Mouse (Mus musculus): ENCODE data around the gene Krtap17-1.

The Krtap17-1 gene

DNA sequence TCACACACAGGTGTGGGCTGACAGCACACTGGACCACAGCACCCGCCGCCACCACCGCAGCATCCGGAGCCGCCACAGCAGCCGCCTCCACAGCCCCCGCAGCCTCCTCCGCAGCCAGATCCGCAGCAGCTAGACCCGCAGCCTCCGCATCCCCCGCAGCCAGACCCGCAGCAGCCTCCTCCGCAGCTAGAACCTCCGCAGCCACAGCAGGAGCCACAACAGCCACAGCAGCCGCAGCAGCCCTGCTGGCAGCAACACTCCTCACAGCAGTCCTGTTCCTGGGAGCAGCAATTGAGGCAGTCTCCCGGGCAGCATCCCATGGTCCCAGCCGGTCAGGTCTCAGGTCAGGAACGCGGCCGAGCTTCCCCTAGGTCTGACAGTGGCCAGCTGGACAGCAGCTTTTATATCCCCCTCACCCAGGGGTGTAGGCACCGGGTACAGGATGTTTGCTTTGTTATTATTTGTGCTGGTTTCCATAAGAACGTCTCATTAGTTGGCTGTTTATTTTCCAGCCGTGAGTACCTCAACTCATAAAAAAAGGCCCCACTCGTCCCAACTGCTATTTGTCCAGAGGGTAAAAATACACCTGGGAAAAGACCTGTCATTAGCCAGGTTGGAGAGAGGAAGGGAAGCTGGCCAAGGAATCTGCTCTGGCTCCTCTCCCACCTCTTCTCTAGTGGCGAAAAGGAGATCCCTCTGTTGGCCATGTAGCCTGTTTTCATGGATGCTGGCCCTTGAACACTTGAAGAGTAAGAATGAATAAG lies at the start of gene Krtap17-1:
Krtap17-1 (minus strand) TSS at position 375 of the 764 bp plus-strand sequence.
- no peak for DNase-seq

DNA sequence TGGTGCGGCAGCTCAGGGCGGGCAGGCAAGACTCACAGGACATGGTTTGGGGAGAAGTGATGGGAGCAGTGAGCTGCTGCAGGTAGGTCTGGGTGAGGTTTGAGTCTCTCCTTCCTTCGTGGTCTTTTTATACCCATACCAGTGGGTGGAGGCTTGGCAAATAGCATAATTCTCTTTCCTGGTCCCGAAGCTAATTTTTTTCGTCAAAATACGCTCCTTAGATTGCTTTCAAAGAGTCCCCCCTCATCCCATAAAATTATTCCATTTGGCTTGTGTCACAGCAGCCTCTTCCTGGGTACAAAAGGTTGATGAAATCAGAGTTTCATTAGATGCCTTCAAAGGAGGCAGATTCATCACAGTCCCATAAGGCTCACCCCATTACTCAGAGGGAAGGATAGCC lies 47.7 kb upstream of the Krtap17-1 start, which contains the start of gene Krt34:
Krt34 (minus strand) TSS at position 101 of the 400 bp plus-strand sequence.
- no peak for DNase-seq

DNA sequence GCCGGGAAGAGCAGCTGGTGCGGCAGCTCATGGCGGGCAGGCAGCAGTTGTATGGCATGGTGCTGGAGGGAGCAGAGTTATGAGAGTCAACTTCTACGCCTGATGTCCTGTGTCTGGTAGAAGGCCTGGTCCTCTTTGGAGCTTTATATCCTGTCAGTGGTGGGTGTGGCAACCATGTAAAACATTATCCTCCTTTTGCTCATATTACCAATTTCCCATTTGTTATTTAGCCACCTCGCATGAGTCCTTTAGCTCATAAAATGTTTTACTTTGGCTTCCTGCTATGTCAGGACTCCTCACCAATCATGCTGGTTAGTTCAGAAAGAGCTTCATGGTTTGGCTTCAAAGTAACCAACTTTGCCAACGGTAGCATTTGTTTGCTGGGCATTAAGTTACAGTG lies 36.0 kb upstream of the Krtap17-1 start, which contains the start of gene Krt33b:
Krt33b (minus strand) TSS at position 101 of the 400 bp plus-strand sequence.
- DNase-seq = no peak

DNA sequence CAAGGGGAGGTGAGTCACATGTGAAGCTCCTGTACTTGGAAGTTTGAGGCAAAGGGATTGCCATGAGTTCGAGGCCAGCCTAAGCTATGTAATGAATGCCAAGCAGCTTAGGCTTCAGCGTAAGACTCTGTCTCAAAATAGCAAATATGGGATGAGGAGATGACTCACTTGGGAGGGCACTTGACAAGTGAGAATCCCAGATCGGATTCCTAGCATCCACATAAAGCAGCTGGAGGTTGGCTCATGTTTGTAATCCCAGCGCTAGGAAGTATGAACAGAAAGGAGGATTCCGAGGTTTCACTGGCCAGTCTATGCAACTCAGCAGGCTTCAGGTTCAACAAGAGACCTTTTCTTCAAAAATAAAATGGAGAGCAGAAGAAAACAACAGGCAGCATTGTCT lies 27.6 kb upstream of the Krtap17-1 start:
- no peak for DNase-seq

DNA sequence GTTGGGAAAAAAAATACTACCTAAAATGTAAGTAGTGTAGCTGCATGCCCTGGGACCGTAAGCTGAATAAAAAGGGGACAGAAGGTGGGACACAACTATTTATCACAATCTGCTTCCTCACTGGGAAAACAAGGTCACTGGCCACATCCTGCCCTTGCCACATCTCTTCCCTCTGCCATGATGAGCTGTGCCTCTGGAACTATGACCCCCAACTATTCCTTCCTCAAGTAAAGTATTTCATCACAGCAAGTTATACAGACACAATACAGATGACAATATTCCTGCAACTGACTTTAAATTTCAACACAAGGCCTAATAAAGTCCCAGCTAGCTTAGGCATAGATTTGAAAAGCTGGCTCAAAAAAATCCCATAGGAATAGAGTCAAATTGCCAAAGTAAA lies 25.7 kb upstream of the Krtap17-1 start:
- DNase-seq = no peak

DNA sequence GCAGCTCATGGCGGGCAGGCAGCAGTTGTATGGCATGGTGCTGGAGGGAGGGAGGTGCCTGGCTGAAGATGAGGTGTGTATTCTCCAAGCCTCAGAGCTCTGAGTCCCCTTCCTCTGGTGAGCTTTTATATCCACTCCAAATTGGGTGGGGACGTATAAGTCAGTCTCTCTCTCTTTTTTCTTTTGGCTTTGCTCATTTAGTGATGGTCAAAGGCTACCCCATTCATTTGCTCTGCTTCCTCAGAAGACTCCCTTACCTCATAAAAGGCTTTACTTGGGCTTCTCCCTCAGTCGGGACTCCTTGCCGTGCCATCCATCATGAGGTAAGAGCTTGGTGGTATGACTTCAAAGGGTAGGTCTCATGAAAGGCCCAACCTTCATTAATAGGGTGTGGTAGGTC lies 22.3 kb upstream of the Krtap17-1 start, which contains the start of gene Krt33a:
Krt33a (minus strand) TSS at position 101 of the 400 bp plus-strand sequence.
- DNase-seq = no peak

DNA sequence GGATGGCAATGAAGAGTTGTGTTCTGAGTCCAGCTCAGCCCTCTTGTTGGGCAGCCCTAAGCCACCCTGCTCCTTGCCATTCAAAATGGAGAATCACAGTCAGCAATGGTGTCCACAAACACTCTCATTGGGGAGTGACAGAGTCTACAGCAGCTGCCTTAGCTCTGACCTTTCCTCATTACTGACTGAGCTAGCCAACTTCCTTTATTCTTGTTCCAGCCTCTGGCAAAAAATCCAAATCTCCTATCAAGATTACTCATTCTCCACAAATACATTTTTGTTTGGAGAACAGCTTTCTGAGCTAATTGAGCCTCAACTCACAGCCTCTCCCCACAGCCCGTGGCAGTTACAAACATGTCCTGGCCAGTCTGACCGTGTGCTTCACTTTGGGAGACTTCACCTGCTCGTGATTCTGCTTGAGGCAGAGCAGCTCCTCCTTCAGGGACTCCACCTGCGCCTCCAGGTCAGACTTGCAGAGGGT lies 19.9 kb upstream of the Krtap17-1 start:
- DNase-seq = no peak

DNA sequence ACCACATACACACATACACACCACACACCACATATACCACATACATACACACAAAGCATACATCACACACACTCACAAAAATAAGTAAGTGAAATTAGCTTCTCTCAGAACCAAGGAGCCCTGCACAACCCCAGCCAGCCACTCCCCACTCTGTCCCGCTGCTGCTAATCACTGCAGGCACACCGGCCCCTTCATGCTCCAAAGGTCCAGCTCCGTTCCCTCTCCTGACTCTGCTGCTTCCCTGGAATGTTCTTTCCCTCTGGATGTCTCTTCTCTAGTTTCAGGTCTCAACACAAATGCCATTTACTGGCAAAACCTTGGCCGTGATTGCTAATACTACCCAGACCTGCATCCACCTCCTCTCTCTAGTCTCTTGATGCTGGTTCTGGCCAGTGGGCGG lies 16.9 kb upstream of the Krtap17-1 start:
- DNase-seq = no peak

DNA sequence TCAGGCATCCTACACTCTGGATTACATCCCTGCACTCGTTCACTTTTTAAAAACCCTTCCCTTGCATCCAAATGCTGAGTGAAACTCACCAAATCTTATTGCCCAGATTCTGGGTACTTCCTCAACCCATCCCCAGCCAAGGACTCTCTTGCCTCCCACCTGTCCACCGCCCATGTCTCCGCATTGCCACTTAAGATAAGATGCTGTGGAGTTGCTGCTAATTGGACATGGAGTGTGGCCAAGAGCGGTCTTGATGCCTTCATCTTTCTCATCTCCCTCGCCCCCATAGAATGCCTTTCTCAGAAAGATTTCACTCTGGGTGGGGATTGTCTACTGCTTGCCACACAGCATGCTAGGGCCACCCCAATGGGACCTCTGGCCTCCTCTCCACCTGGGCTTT lies 14.5 kb upstream of the Krtap17-1 start:
- no peak for DNase-seq

DNA sequence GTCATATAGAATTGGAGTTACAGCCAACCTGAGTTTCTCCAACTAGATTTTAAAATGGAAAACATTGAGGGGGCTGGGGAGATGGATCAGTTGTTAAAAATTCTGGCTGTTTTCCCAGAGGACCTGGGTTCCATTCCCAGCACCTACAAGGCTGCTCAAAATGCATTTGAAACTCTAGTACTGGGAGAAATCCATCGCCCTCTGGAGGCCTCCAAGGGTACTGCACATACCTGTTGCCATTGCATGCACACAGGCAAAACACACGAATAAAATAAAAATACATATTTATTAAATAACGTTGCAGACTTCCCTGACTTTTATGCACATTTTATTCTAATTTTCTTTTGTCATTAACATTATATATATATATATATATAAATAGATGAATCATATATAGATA lies 12.8 kb upstream of the Krtap17-1 start:
- DNase-seq = no peak

DNA sequence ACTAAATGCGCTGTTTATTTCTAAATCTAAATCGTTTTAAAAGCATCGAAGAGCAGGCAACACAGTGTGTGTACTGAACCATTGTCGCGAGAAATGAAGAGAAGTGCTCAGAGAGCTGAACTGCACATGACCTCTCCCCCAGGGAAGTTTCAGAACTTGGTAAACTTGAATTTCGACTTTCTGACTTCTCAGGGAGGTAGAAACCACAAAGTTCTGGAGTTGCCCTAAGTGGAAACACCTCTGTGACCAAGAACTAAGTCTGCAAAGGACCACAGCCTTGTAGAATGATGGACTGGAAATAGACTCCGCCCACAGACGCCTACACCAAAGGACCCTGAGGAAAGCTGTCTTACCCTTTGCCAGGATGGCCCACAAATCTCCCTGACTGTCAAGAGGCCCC lies 12.1 kb upstream of the Krtap17-1 start:
- DNase-seq = no peak

DNA sequence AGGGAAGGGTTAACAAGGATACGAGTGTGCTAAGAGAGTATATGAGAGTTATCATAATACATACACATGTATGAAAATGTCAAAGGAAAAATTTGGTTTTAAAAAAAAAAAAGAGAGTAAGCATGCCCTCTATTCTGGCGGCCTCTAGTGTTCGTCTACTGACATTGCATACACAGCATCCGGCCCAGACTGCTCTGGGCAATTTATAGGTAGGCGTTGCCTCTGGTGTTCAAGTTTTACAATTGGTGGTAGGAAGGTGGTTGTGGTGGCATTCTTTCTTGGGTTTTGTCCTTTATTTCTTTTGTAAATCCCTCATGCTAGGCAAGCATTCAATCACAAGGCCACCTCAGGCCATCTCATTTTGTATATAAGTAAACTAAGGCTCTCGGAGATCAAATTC lies 11.1 kb upstream of the Krtap17-1 start:
- no peak for DNase-seq

DNA sequence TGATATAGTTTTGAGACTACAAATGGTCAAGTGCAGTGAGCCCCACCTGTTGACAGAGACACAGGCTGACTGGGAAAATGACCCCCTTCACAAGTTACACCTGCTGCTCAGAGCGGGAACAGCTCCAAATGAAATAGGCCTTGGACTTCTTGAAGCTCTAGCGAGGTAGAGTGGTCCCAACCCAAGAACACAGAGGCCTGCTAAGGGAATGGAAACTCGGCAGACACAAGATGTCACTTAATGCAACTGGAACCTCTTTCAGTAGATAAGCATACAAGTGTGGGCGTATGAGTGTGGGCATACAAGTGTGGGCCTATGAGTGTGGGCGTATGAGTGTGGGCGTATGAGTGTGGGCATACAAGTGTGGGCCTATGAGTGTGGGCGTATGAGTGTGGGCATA lies 5.3 kb upstream of the Krtap17-1 start:
- no peak for DNase-seq

DNA sequence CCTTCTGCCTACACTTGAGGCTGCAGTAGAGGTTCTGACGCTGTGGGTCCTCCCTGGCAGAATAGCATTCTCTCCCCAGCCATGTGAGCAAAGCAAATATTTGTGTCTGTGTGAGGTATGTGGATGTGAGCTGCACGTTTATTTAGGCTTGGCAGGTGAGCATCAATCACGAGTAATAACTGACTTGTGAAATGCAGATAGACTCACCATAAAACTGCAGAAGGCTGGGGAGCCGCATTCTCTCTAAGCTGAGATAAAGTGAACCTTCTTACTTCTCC lies 529 bp upstream of the Krtap17-1 start:
- no peak for DNase-seq

DNA sequence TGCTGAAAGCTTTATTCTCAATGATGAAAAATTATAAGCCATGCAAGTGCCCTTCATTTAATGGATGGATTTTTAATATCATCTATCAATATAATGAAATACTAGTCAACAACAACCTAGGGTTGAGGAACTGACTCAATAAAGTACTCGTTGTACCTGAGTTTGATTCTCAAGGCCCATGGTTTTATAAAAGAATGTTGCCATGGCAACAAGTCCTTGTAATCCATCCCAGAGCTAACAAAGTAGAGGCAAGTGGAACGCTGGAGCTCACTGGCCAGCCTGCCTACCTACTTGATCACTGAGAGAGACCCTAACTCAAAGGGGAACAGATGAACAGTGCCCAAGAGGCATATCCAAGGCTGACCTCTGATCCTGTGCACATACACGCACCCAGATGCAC lies 3.2 kb downstream of the Krtap17-1 start:
- no peak for DNase-seq

DNA sequence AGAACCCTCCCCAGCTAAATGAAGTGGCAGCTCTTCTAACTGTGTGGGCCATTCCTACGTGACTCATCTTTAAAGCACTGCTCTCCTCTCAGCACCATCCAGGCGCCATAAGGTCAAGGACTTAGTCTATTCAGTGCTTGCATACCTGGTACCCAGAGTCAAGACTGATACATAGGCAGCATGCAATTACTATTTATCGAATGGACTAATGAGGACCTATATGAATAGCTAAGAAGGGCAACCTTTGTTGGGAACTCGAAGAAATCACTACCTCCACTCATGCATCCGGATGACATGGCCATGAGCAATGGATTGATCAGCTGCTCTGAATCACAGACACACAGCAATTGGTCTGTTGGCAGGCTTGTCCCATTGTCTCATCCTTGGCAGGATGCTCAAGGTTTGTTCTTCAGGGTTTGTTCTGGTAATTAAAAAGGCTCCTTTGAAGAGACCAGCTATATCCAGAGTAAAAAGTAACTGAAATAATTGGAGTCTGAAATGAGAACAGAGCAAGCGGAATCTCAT lies 3.9 kb downstream of the Krtap17-1 start:
- DNase-seq = no peak

DNA sequence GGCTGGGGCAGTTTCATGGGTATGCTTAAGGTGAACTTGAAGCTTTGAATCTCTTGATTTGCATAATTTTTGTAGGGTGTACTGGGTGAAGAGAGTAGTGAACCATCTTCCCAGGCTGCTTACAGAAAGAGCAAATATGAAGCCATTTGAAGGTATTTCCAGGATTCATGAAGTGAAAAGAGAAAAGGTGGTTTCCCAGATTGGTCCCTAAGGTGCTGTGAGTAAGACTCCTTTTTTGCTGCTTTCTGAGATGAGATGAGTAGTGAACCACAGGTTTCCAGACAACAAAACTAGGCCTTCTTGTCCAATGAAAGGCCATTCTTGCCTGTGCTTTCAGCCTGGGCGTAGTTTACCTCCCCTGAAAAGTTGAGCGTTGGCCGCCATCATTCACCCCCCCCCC lies 5.3 kb downstream of the Krtap17-1 start:
- DNase-seq = no peak

DNA sequence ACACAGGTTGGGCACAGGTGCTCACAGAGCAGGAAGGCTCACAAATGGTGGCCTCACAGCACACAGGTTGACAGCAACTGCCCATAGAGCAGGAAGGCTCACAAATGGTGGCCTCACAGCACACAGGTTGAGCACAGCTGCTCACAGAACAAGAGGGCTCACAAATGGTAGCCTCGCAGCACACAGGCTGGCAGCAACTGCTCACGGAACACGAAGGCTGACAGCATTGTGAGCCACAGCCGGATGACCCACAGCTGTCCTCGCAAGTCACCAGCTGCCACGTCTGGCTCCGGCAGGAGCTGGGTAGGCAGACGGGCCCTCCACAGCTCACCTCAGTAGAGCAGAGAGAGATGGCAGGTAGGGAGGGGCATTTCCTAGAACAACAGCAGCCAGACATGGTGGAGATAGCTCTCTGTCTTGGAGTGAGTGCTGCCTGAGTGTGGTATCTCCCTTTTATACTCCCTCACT lies 7.6 kb downstream of the Krtap17-1 start, which contains the start of gene Krtap16-1:
Krtap16-1 (minus strand) TSS at position 418 of the 468 bp plus-strand sequence.
- DNase-seq = no peak

DNA sequence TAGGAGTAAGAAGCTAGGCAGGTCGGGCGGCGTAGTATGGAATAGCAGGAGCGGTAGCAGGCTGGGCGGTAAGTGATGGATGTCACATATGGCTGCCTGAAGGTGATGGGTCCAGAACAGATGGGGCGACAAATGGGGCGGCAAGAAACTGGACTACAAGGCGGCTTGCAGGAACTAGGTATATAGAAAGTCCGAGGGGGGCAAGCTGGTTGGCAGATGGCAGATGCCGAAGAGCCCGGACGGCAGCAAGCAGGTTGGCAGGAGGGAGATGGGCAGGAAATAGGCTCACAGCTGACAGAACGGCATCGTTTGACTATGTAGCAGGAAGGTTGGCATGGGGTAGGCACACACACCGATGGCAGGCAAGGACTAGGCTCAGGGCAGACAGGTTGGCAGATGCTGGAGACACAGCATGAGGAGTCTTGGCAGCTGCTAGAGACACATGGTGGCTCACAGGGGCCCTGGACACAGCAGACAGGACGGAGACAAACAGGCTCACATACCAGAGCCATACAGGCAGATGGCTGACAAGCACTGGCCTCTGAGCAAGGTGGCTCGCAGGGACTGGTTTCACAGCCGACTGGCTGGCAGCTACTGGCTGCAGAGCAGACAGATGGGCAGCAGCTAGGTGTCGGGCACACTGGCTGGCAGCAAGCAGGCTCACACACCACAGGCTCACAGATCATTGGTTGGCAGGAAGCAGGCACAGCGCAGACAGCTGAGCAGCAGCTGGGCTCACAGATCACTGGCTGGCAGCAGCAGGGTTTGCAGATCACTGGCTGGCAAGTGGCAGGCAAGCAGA lies 8.3 kb downstream of the Krtap17-1 start:
- DNase-seq = no peak

DNA sequence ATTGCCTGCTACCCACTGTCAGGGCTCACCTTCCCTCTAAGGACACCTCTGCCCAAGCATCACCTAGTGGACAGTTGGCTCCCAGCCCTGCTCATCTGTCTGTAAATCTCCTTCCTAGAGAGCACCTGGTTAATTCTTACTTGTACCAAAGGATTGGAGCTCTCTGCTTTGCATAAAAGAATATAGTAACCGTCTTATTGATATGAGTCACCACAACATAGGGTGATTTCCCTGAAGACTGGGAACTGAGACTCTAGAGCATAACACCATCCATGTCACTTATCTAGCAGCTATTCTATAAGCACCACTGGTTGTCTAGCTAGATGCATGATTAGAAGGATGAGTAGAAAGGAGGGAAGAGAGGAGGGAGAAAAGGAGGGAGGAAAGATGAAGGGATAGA lies 10.4 kb downstream of the Krtap17-1 start:
- no peak for DNase-seq

DNA sequence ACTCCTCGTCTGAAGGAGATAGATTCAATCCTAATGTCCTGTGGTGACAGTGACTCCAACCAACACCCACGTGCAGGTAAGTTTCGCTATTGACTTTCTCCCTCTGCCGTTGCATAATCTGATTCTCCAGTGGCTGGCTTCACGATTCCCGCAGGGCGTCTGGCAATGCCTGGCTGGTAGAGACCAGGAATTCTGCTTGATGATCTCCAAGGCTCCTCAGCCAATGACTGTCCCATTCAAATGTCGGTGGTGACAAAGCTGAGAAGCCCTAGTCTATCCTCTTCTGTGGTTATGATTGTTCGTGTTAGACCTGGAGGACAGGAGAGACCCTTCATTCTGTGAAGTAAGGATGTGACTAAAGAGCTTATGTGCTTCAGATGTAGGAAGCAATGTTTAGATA lies 11.1 kb downstream of the Krtap17-1 start:
- DNase-seq = no peak

DNA sequence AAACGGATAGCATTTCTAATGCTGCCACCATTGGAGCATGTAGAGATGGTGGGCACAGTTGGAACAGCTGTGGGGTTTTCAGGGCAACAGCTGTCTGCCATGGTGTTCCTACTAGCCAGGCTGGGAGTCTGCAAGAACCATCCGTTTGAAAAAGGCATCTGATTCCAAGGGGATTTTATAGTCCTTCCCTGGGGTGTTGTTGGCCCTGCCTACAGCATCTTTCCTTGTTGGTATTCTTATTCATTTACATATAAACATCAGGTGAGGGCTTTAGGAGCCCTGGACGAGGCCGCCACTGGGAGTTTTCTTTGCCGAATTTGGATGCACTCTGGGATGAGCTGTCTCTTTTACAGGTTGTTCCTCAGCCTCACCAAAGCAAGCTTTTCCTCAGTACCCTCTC lies 14.8 kb downstream of the Krtap17-1 start, which contains the start of gene Krtap29-1:
Krtap29-1 (minus strand) TSS at position 101 of the 400 bp plus-strand sequence.
- DNase-seq = no peak

DNA sequence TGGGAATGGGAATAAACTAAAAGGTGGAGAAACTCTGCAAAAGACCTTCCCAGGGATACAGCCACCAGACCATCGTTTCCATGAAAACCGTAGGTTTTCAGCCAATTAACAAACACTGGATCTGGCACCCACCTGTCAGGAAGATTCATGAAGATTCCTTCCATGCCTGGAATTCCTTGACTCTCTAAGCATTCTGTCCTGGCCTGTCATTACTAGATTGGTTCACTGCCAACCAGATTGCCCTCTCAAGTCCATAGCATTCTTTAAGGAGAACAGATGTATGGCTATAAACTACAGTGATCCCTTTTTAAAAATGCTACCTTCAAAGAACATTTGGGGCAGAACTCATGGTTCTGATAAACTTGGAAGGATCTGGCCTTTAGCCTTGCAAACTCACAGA lies 27.8 kb downstream of the Krtap17-1 start:
- DNase-seq = no peak

DNA sequence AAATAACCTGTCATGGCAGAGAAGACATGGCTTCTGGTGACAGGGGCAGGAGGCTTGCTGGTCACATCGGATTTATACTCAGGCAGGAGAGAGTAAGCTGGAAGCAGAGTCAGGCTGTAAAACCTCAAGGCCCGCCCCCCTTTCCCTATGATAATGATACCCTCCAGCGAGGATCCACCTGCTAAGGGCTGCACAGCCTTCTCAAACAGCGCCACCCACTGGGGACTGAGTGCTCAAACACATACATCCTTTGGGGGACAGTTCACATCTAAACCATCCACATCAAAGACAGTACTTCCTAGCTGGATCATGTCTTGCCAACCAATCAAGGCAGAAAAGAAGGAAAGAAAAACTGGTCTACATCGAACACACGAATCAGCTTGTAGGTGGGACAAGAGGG lies 29.6 kb downstream of the Krtap17-1 start:
- no peak for DNase-seq

Data from thymus, adult 18-20 months (tissue).